Mouse (Mus musculus) CH12.LX (cell line): ENCODE results near the gene Nos2. TPM values are rescaled to one million over a fixed set of nuclear protein-coding genes. Genes with fewer than 3 reads are reported as not detected.

Source experiments
- DNase-seq: peaks from one replicate; pipeline ENCODE4 v3.0.0-alpha.2; 2013; ENCODE audit errors: extremely low read depth
- H3K27ac ChIP-seq: 2 replicates; pipeline ENCODE4 v1.5.1; 2012; ENCODE audit warnings: low read depth, mild to moderate bottlenecking, control low read depth, moderate library complexity; ENCODE audit not compliant: insufficient read depth
- H3K27me3 ChIP-seq: replicated peaks from 2 replicates; pipeline ENCODE3; 2012; ENCODE audit warnings: inconsistent platforms
- H3K36me3 ChIP-seq, 2 experiments: replicated peaks in 1 of 2; 2 replicates each; pipeline versions ENCODE3 to v1.6.1; 2012; ENCODE audit warnings: inconsistent platforms in 1 of 2, low read length in 1 of 2, mild to moderate bottlenecking in 1 of 2, mixed read lengths in 1 of 2, moderate library complexity in 1 of 2; ENCODE audit not compliant: control insufficient read depth in 1 of 2, insufficient read depth in 1 of 2
- H3K4me1 ChIP-seq, 2 experiments: 2 replicates each; pipeline ENCODE4 v1.6.1; 2012; ENCODE audit warnings: inconsistent platforms in 1 of 2, moderate library complexity in 1 of 2; ENCODE audit not compliant: insufficient read depth in 2 of 2, control insufficient read depth in 1 of 2
- H3K4me2 ChIP-seq: 2 replicates; pipeline ENCODE4 v1.6.1; 2012; ENCODE audit warnings: low read depth, mild to moderate bottlenecking, control low read depth; ENCODE audit not compliant: poor library complexity, insufficient read depth, severe bottlenecking
- H3K4me3 ChIP-seq, 3 experiments: fragments of 150-350 bp in 1 of 3; sonication (generic) in 1 of 3; replicated peaks in 1 of 3; 2 replicates each; pipeline versions ENCODE3 to v1.5.1; 2011 to 2012; ENCODE audit warnings: low read depth in 2 of 3, low read length in 2 of 3, mild to moderate bottlenecking in 2 of 3, moderate library complexity in 2 of 3, control low read depth in 1 of 3, improper control_type of control experiment in 1 of 3, inconsistent platforms in 1 of 3, mixed read lengths in 1 of 3; ENCODE audit not compliant: poor library complexity in 1 of 3
- H3K79me2 ChIP-seq: replicated peaks from 2 replicates; pipeline ENCODE4 v1.6.1; 2012; ENCODE audit warnings: mild to moderate bottlenecking, moderate library complexity; ENCODE audit not compliant: control insufficient read depth, poor library complexity, insufficient read depth, severe bottlenecking; ENCODE audit errors: extremely low read depth
- H3K9ac ChIP-seq: 2 replicates; pipeline ENCODE4 v1.6.1; 2012; ENCODE audit warnings: low read depth, mild to moderate bottlenecking, control low read depth, moderate library complexity; ENCODE audit not compliant: insufficient read depth
- H3K9me3 ChIP-seq: replicated peaks from 2 replicates; pipeline ENCODE3; 2012; ENCODE audit warnings: low read length, inconsistent platforms, mixed read lengths
- CTCF ChIP-seq, 2 experiments: IDR thresholded peaks in 1 of 2; conservative IDR thresholded peaks in 1 of 2; 2 replicates each; pipeline ENCODE4 v1.5.1; 2011 to 2012; ENCODE audit warnings: low read depth in 2 of 2, low read length in 2 of 2, improper control_type of control experiment in 1 of 2, inconsistent platforms in 1 of 2, mild to moderate bottlenecking in 1 of 2, moderate library complexity in 1 of 2
- EP300 ChIP-seq: IDR thresholded peaks from 2 replicates; pipeline ENCODE4 v1.6.1; 2011; ENCODE audit warnings: low read length, improper control_type of control experiment
- GABPA ChIP-seq: IDR thresholded peaks from 2 replicates; pipeline ENCODE4 v1.6.1; 2012; ENCODE audit warnings: low read depth, low read length, improper control_type of control experiment, inconsistent platforms; ENCODE audit not compliant: insufficient replicate concordance
- JUND ChIP-seq: conservative IDR thresholded peaks from 2 replicates; pipeline ENCODE4 v1.6.1; 2011; ENCODE audit warnings: low read depth, low read length, improper control_type of control experiment
- MAFK ChIP-seq: IDR thresholded peaks from 2 replicates; pipeline ENCODE4 v1.6.1; 2011; ENCODE audit warnings: low read length, improper control_type of control experiment; ENCODE audit not compliant: insufficient replicate concordance
- MAZ ChIP-seq: IDR thresholded peaks from 2 replicates; pipeline ENCODE4 v1.6.1; 2012; ENCODE audit warnings: low read depth, mild to moderate bottlenecking, inconsistent platforms, low read length, improper control_type of control experiment, moderate library complexity
- MXI1 ChIP-seq: IDR thresholded peaks from 2 replicates; pipeline ENCODE4 v1.6.1; 2011; ENCODE audit warnings: mild to moderate bottlenecking, low read depth, low read length, improper control_type of control experiment
- MYC ChIP-seq: IDR thresholded peaks from 2 replicates; pipeline ENCODE4 v1.6.1; 2011; ENCODE audit warnings: low read depth, mild to moderate bottlenecking, improper control_type of control experiment, low read length
- POLR2A ChIP-seq: IDR thresholded peaks from 2 replicates; pipeline ENCODE4 v1.6.1; 2011; ENCODE audit warnings: low read depth, mild to moderate bottlenecking, improper control_type of control experiment, low read length
- RAD21 ChIP-seq: IDR thresholded peaks from 2 replicates; pipeline ENCODE4 v1.6.1; 2011; ENCODE audit warnings: low read depth, mild to moderate bottlenecking, low read length, improper control_type of control experiment, moderate library complexity
- SMC3 ChIP-seq: IDR thresholded peaks from 2 replicates; pipeline ENCODE4 v1.6.1; 2011; ENCODE audit warnings: low read depth, low read length, improper control_type of control experiment
- UBTF ChIP-seq: IDR thresholded peaks from 2 replicates; pipeline ENCODE4 v1.6.1; 2012; ENCODE audit warnings: low read depth, mild to moderate bottlenecking, inconsistent platforms, low read length, improper control_type of control experiment, moderate library complexity
- USF1 ChIP-seq: IDR thresholded peaks from 2 replicates; pipeline ENCODE4 v1.6.1; 2014; ENCODE audit warnings: low read depth, mild to moderate bottlenecking, inconsistent platforms, low read length, improper control_type of control experiment
- USF2 ChIP-seq: conservative IDR thresholded peaks from 2 replicates; pipeline ENCODE4 v1.6.1; 2011; ENCODE audit warnings: low read depth, low read length, improper control_type of control experiment
- ZC3H11A ChIP-seq: IDR thresholded peaks from 2 replicates; pipeline ENCODE4 v1.6.1; 2012; ENCODE audit warnings: low read depth, mild to moderate bottlenecking, inconsistent platforms, low read length, improper control_type of control experiment
- ZMIZ1 ChIP-seq: IDR thresholded peaks from 2 replicates; pipeline ENCODE4 v1.6.1; 2012; ENCODE audit warnings: low read depth, mild to moderate bottlenecking, inconsistent platforms, low read length, improper control_type of control experiment
- dilution Hi-C: fragments of 300-500 bp; cut with MboI; formaldehyde crosslinking; loops from 2 replicates; pipeline ENCODE4 v1.14.3; 2020; ENCODE audit warnings: low sequenced_read_pairs; ENCODE audit not compliant: extremely low pct_unique_long_range_greater_than_20kb, extremely low pct_ligation_motif_present
- in situ Hi-C: fragments of 300-500 bp; cut with MboI; formaldehyde crosslinking; loops from 3 replicates; pipeline ENCODE4 v1.14.3; 2019; ENCODE audit warnings: low sequenced_read_pairs, low pct_ligation_motif_present, low pct_unique_long_range_greater_than_20kb, mixed read lengths
- polyA plus RNA-seq: library from polyadenylated mRNA; unstranded; fragments of >175 nt; gene quantifications from 2 replicates; pipeline ENCODE4 v1.2.1, GENCODE M21; 2012; ENCODE audit warnings: low read depth; ENCODE audit not compliant: insufficient read length
- total RNA-seq, 2 experiments: library from RNA; depleted of rRNA; stranded (reverse); fragments of 300-350 nt in 1 of 2; fragments of >200 nt in 1 of 2; gene quantifications; 2 replicates each; pipeline ENCODE4 v1.2.3; 2012 to 2014

The Nos2 gene
- total and polyA plus RNA-seq, 3 experiments: 1.6 to 3.4 (median 1.8) TPM

- Histone ChIP-seq H3K9ac (no peak overlapping the region), H3K4me1 (no peaks in the 10 kb centered on the region; a peak in 1 of 4 replicates), H3K36me3 (peaks cover 0 to 52% of the 10 kb centered on the region in 2 experiments), H3K27me3 (no peaks in the 10 kb centered on the region), H3K9me3 (no peaks in the 10 kb centered on the region), H3K27ac (no peak overlapping the region), H3K4me2 (no peak overlapping the region), H3K4me3 (no peak overlapping the region), H3K79me2 (no peaks in the 10 kb centered on the region)
- no peak for TF ChIP-seq SMC3
- in situ Hi-C loops: loop anchor here (10.0 kb wide), 1 partner anchor 375 kb away; no protein-coding TSS in a partner anchor
- dilution Hi-C loops: no loop called here
- DNase-seq: no peak
These were observed 38.8 kb downstream of the Nos2 start for GRCm38 (mm10) chr11:78959367-78959766.

GRCm38 (mm10) chr11:78959841-78960520 is 39.4 kb downstream of the Nos2 start:
- H3K9me3 ChIP-seq: no peaks in the 10 kb centered on the region
- H3K9ac ChIP-seq: no peak overlapping the region
- no peaks in the 10 kb centered on the region for H3K79me2 ChIP-seq
- peaks cover 0 to 49% of the 10 kb centered on the region in 2 experiments for H3K36me3 ChIP-seq
- H3K4me3 ChIP-seq: no peak overlapping the region
- dilution Hi-C loops (no loop called here), in situ Hi-C loops (loop anchor here (5.0 to 10.0 kb wide), 3 partner anchors 252 to 375 kb away; no protein-coding TSS in a partner anchor)
- TF ChIP-seq SMC3 (peak; percentile 92), ZC3H11A (peak; percentile 51; the same call in 1 of the 2 replicates), MYC (no peak), RAD21 (peak; percentile 81), CTCF (conservative IDR thresholded peaks at IDR 0.05 in 1 of 2, IDR thresholded peaks at IDR 0.05 in 1 of 2; ENCODE audit: low read depth in 2 of 2, low read length in 2 of 2) (peak in 1 of 2 experiments; percentile 89; a peak in 2 of 4 replicates)
- no peaks in the 10 kb centered on the region; a peak in 1 of 4 replicates for H3K4me1 ChIP-seq
- DNase-seq: peak; percentile 31
- H3K4me2 ChIP-seq: no peak overlapping the region
- no peaks in the 10 kb centered on the region for H3K27me3 ChIP-seq
- H3K27ac ChIP-seq: no peak overlapping the region

- no peak overlapping the region for H3K9ac ChIP-seq
- dilution Hi-C loops: no loop called here
- TF ChIP-seq EP300 (no peak), MAZ (no peak), JUND (no peak), POLR2A (no peak), USF2 (no peak), ZC3H11A (no peak), MXI1 (no peak), UBTF (no peak), ZMIZ1 (no peak), MAFK (no peak), RAD21 (no peak), USF1 (no peak), GABPA (no peak)
- TF ChIP-seq, all 38 proteins: peak for 0
- Histone ChIP-seq H3K4me3 (no peak overlapping the region), H3K27me3 (no peaks in the 10 kb centered on the region), H3K36me3 (peaks cover 0 to 52% of the 10 kb centered on the region in 2 experiments), H3K79me2 (no peaks in the 10 kb centered on the region), H3K4me2 (no peak overlapping the region), H3K4me1 (no peaks in the 10 kb centered on the region; a peak in 1 of 4 replicates), H3K27ac (no peak overlapping the region), H3K9me3 (no peaks in the 10 kb centered on the region)
- DNase-seq: no peak
- in situ Hi-C loops: loop anchor here (5.0 kb wide), 2 partner anchors 251 to 331 kb away; no protein-coding TSS in a partner anchor
These were observed 40.6 kb downstream of the Nos2 start for GRCm38 (mm10) chr11:78961221-78961620.
